Mouse (Mus musculus) limb, embryonic 14.5 days (tissue): ENCODE measurements around the gene Bcr. TPM values are rescaled to one million over a fixed set of nuclear protein-coding genes. Genes with fewer than 3 reads are reported as not detected.
"Not testable (repeated sequence)": the region's sequence is repeated elsewhere in the genome, so short reads cannot be mapped to it uniquely, and the experiment has no call there.

Source experiments
- ATAC-seq: fragments of 200-750 bp; cut with Nextera tagmentation; 2 replicates; pipeline ENCODE4 v1.8.0; 2017; ENCODE audit warnings: low read depth, moderate number of reproducible peaks, moderate TSS enrichment; ENCODE audit not compliant: low FRiP score
- DNase-seq: peaks from one replicate; pipeline ENCODE4 v3.0.0-alpha.2; 2015; ENCODE audit warnings: low spot score
- H3K27ac ChIP-seq: fragments of 300-500 bp; sonication (generic); replicated peaks from 2 replicates; pipeline ENCODE4 v1.5.1; 2014; ENCODE audit warnings: low read depth, mild to moderate bottlenecking, low read length, moderate library complexity, mixed read lengths
- H3K27me3 ChIP-seq: fragments of 300-500 bp; sonication (generic); 2 replicates; pipeline ENCODE4 v1.6.1; 2014; ENCODE audit warnings: low read length, mixed read lengths; ENCODE audit not compliant: control insufficient read depth, insufficient read depth
- H3K36me3 ChIP-seq: fragments of 300-500 bp; sonication (generic); 2 replicates; pipeline ENCODE4 v1.6.1; 2014; ENCODE audit warnings: mild to moderate bottlenecking, low read length, moderate library complexity, mixed read lengths; ENCODE audit not compliant: control insufficient read depth, insufficient read depth
- H3K4me1 ChIP-seq: fragments of 300-500 bp; sonication (generic); 2 replicates; pipeline ENCODE4 v1.6.1; 2014; ENCODE audit warnings: antibody characterized with exemption, low read length, mixed read lengths; ENCODE audit not compliant: control insufficient read depth, insufficient read depth
- H3K4me2 ChIP-seq: fragments of 300-500 bp; sonication (generic); replicated peaks from 2 replicates; pipeline ENCODE4 v1.6.1; 2014; ENCODE audit warnings: low read depth, mild to moderate bottlenecking, low read length, moderate library complexity; ENCODE audit not compliant: severe bottlenecking
- H3K4me3 ChIP-seq: fragments of 300-500 bp; sonication (generic); replicated peaks from 2 replicates; pipeline ENCODE4 v1.5.1; 2014; ENCODE audit warnings: low read length
- H3K9ac ChIP-seq: fragments of 300-500 bp; sonication (generic); 2 replicates; pipeline ENCODE4 v1.6.1; 2014; ENCODE audit warnings: mild to moderate bottlenecking, low read depth, low read length, moderate library complexity; ENCODE audit not compliant: severe bottlenecking
- H3K9me3 ChIP-seq: fragments of 300-500 bp; sonication (generic); 2 replicates; pipeline ENCODE4 v1.6.1; 2016; ENCODE audit warnings: low read length; ENCODE audit not compliant: control insufficient read depth
- POLR2A ChIP-seq: fragments of 200-500 bp; IDR thresholded peaks from 2 replicates; pipeline ENCODE4 v1.8.0; 2012; ENCODE audit warnings: inconsistent platforms, mild to moderate bottlenecking, moderate library complexity, borderline replicate concordance; ENCODE audit not compliant: insufficient read depth, insufficient read length; ENCODE audit errors: extremely low read depth
- WGBS: fragments of 180-500 bp; shearing (Covaris S2); extraction: QIAGEN DNeasy Blood & Tissue Kit; methylation state at CpG from one replicate; pipeline ENCODE4 v1.1.7; 2014; 5-methylcytosine and 5-hydroxymethylcytosine counted together
- polyA plus RNA-seq, 2 experiments: library from polyadenylated mRNA; depleted of rRNA in 1 of 2; stranded (reverse) in 1 of 2; unstranded in 1 of 2; fragments of >200 nt; fragmentation: Nextera tagmentation in 1 of 2; extraction: Ambion mirVana in 1 of 2; gene quantifications; 2 replicates each; pipeline versions ENCODE4 v1.2.1 to v1.2.3; 2012 to 2014

Gene Bcr
- polyA plus RNA-seq, 2 experiments, result 10.0 to 26.8 TPM

- H3K9ac ChIP-seq, result no peak overlapping the region
- H3K4me1 ChIP-seq, result peaks cover 12% of the 10 kb centered on the region
- no peaks in the 10 kb centered on the region for H3K27me3 ChIP-seq
- no peak for TF ChIP-seq POLR2A
- no peak overlapping the region for H3K27ac ChIP-seq
- ATAC-seq (no peak), DNase-seq (no peak)
- H3K4me2 ChIP-seq, result no peak overlapping the region
- H3K36me3 ChIP-seq, result no peaks in the 10 kb centered on the region
- 68% methylated on average over 5 of the region's 5 CpGs for WGBS
- H3K9me3 ChIP-seq, result no peaks in the 10 kb centered on the region
- no peak overlapping the region for H3K4me3 ChIP-seq
Measured at GRCm38 (mm10) chr10:75031345-75032114, 28.9 kb upstream of the Bcr start.

GRCm38 (mm10) chr10:75032395-75032794, 28.0 kb upstream of the Bcr start, which contains the start of gene Rsph14:
Gene Rsph14, minus strand, starts transcription at chr10:75032586.
- H3K36me3 ChIP-seq, result no peaks in the 10 kb centered on the region
- WGBS, result 25% methylated on average over 10 of the region's 10 CpGs
- TF ChIP-seq POLR2A, result no peak
- no peak within 1 kb of the TSS for H3K9ac ChIP-seq
- H3K4me3 ChIP-seq, result no peak within 1 kb of the TSS
- no peaks in the 10 kb centered on the region for H3K27me3 ChIP-seq
- H3K27ac ChIP-seq, result no peak within 1 kb of the TSS
- H3K4me1 ChIP-seq, result peaks cover 17% of the 10 kb centered on the region
- peak; percentile 64 for DNase-seq
- no peak for ATAC-seq
- peak within 1 kb of the TSS; percentile 20; the same call in 1 of the 2 replicates for H3K4me2 ChIP-seq
- no peaks in the 10 kb centered on the region for H3K9me3 ChIP-seq

- peak within 1 kb of the TSS; percentile 36 for H3K4me3 ChIP-seq
- 0% methylated on average over 36 of the region's 36 CpGs for WGBS
- H3K27ac ChIP-seq, result peak within 1 kb of the TSS; percentile 63
- DNase-seq (peak; percentile 96), ATAC-seq (peak; percentile 96)
- H3K4me2 ChIP-seq, result peak within 1 kb of the TSS; percentile 63
- TF ChIP-seq POLR2A, result no peak
- peak within 1 kb of the TSS; percentile 57 for H3K9ac ChIP-seq
- H3K4me1 ChIP-seq, result peaks cover 22% of the 10 kb centered on the region
- no peaks in the 10 kb centered on the region for H3K27me3 ChIP-seq
- H3K9me3 ChIP-seq, result no peaks in the 10 kb centered on the region
- no peaks in the 10 kb centered on the region for H3K36me3 ChIP-seq
Measured at GRCm38 (mm10) chr10:75036883-75037379, 23.5 kb upstream of the Bcr start, which contains the start of gene Rab36. Gene Rab36, plus strand, starts transcription at chr10:75037058.

GRCm38 (mm10) chr10:75042060-75042459, 18.3 kb upstream of the Bcr start:
- WGBS, result 4% methylated on average over 1 of the region's 1 CpGs
- H3K9me3 ChIP-seq, H3K4me2 ChIP-seq, H3K27me3 ChIP-seq, H3K27ac ChIP-seq, H3K9ac ChIP-seq, ATAC-seq, H3K4me3 ChIP-seq, DNase-seq, H3K4me1 ChIP-seq: not testable (repeated sequence)
- peaks cover 14% of the 10 kb centered on the region; the same call in 1 of the 2 replicates for H3K36me3 ChIP-seq

- no peak overlapping the region for H3K4me3 ChIP-seq
- H3K4me1 ChIP-seq, result no peaks in the 10 kb centered on the region
- H3K9ac ChIP-seq, result no peak overlapping the region
- no peak for TF ChIP-seq POLR2A
- H3K4me2 ChIP-seq, result no peak overlapping the region
- H3K9me3 ChIP-seq, result no peaks in the 10 kb centered on the region
- no peak overlapping the region for H3K27ac ChIP-seq
- no peaks in the 10 kb centered on the region for H3K27me3 ChIP-seq
- 34% methylated on average over 7 of the region's 7 CpGs for WGBS
- peaks cover 14% of the 10 kb centered on the region; the same call in 1 of the 2 replicates for H3K36me3 ChIP-seq
- DNase-seq, result no peak
- ATAC-seq, result no peak
Measured at GRCm38 (mm10) chr10:75044459-75044858, 15.9 kb upstream of the Bcr start.
